Mouse (Mus musculus): Measurements from ENCODE around the gene Ldhd. TPM values are rescaled to one million over a fixed set of nuclear protein-coding genes. Genes with fewer than 3 reads are reported as not detected.

Gene Ldhd
- polyA plus RNA-seq, 1 experiment: 1.8 TPM

GRCm38 (mm10) chr8:111643264-111644141 lies 13.3 kb upstream of the Ldhd start, which contains the start of gene Zfp1:
Zfp1 (plus strand) TSS chr8:111643401.
- Histone ChIP-seq H3K27ac (ENCODE audit: insufficient read depth, low read length) (peak within 1 kb of the TSS; percentile 99), H3K4me1 (ENCODE audit: control insufficient read depth, insufficient read depth, insufficient read length) (peaks cover 13% of the 10 kb centered on the region; the same call in 1 of the 2 replicates), H3K27me3 (ENCODE audit: control insufficient read depth, insufficient read depth, low read length) (no peaks in the 10 kb centered on the region), H3K4me3 (ENCODE audit: extremely low read depth, insufficient read depth, insufficient read length) (peak within 1 kb of the TSS; percentile 90), H3K36me3 (ENCODE audit: control insufficient read depth, insufficient read depth, low read length) (no peaks in the 10 kb centered on the region)
- TF ChIP-seq POLR2A (IDR thresholded peaks at IDR 0.05; ENCODE audit: low read depth, low read length) (peak; percentile 45; the same call in 1 of the 2 replicates), CTCF (IDR thresholded peaks at IDR 0.05; ENCODE audit: extremely low read depth, insufficient read depth, insufficient read length, insufficient replicate concordance) (no peak)
- WGBS: under 1% methylated on average over 75 of the region's 75 CpGs
- DNase-seq (ENCODE audit: low read depth in 1 of 2, low spot score in 2 of 2): peak; percentile 87 to 88

- Histone ChIP-seq H3K27ac (ENCODE audit: insufficient read depth, low read length) (peak overlapping the region; percentile 44; the same call in 1 of the 2 replicates), H3K4me3 (ENCODE audit: extremely low read depth, insufficient read depth, insufficient read length) (peak overlapping the region; percentile 90), H3K36me3 (ENCODE audit: control insufficient read depth, insufficient read depth, low read length) (no peaks in the 10 kb centered on the region), H3K27me3 (ENCODE audit: control insufficient read depth, insufficient read depth, low read length) (no peaks in the 10 kb centered on the region), H3K4me1 (ENCODE audit: control insufficient read depth, insufficient read depth, insufficient read length) (peaks cover 13% of the 10 kb centered on the region; the same call in 1 of the 2 replicates)
- TF ChIP-seq CTCF (IDR thresholded peaks at IDR 0.05; ENCODE audit: extremely low read depth, insufficient read depth, insufficient read length, insufficient replicate concordance) (no peak), POLR2A (IDR thresholded peaks at IDR 0.05; ENCODE audit: low read depth, low read length) (no peak)
- DNase-seq (ENCODE audit: low read depth in 1 of 2, low spot score in 2 of 2): no peak
- 4% methylated on average over 5 of the region's 5 CpGs for WGBS
Measured at GRCm38 (mm10) chr8:111642939-111643263, 12.7 kb upstream of the Ldhd start.

GRCm38 (mm10) chr8:111642496-111642895 lies 12.3 kb upstream of the Ldhd start:
- H3K36me3 ChIP-seq (ENCODE audit: control insufficient read depth, insufficient read depth, low read length): no peaks in the 10 kb centered on the region
- 6% methylated on average over 5 of the region's 5 CpGs for WGBS
- TF ChIP-seq POLR2A (IDR thresholded peaks at IDR 0.05; ENCODE audit: low read depth, low read length): no peak
- TF ChIP-seq CTCF (IDR thresholded peaks at IDR 0.05; ENCODE audit: extremely low read depth, insufficient read depth, insufficient read length, insufficient replicate concordance): no peak
- no peak overlapping the region for H3K4me3 ChIP-seq (ENCODE audit: extremely low read depth, insufficient read depth, insufficient read length)
- no peaks in the 10 kb centered on the region for H3K27me3 ChIP-seq (ENCODE audit: control insufficient read depth, insufficient read depth, low read length)
- no peak for DNase-seq (ENCODE audit: low read depth in 1 of 2, low spot score in 2 of 2)
- H3K27ac ChIP-seq (ENCODE audit: insufficient read depth, low read length): peak overlapping the region; percentile 44; the same call in 1 of the 2 replicates
- H3K4me1 ChIP-seq (ENCODE audit: control insufficient read depth, insufficient read depth, insufficient read length): peaks cover 13% of the 10 kb centered on the region; the same call in 1 of the 2 replicates

GRCm38 (mm10) chr8:111641064-111641463 lies 10.9 kb upstream of the Ldhd start:
- DNase-seq (ENCODE audit: low read depth in 1 of 2, low spot score in 2 of 2): no peak
- Histone ChIP-seq H3K4me3 (ENCODE audit: extremely low read depth, insufficient read depth, insufficient read length) (no peak overlapping the region), H3K27ac (ENCODE audit: insufficient read depth, low read length) (no peak overlapping the region), H3K27me3 (ENCODE audit: control insufficient read depth, insufficient read depth, low read length) (no peaks in the 10 kb centered on the region), H3K4me1 (ENCODE audit: control insufficient read depth, insufficient read depth, insufficient read length) (peaks cover 13% of the 10 kb centered on the region; the same call in 1 of the 2 replicates), H3K36me3 (ENCODE audit: control insufficient read depth, insufficient read depth, low read length) (no peaks in the 10 kb centered on the region)
- 94% methylated on average over 2 of the region's 2 CpGs for WGBS
- no peak for TF ChIP-seq POLR2A (IDR thresholded peaks at IDR 0.05; ENCODE audit: low read depth, low read length)
- TF ChIP-seq CTCF (IDR thresholded peaks at IDR 0.05; ENCODE audit: extremely low read depth, insufficient read depth, insufficient read length, insufficient replicate concordance): no peak

GRCm38 (mm10) chr8:111638086-111638485 lies 7.9 kb upstream of the Ldhd start:
- DNase-seq (ENCODE audit: low read depth in 1 of 2, low spot score in 2 of 2): no peak
- H3K27me3 ChIP-seq (ENCODE audit: control insufficient read depth, insufficient read depth, low read length): no peaks in the 10 kb centered on the region
- no peak overlapping the region for H3K4me3 ChIP-seq (ENCODE audit: extremely low read depth, insufficient read depth, insufficient read length)
- H3K36me3 ChIP-seq (ENCODE audit: control insufficient read depth, insufficient read depth, low read length): no peaks in the 10 kb centered on the region
- TF ChIP-seq POLR2A (IDR thresholded peaks at IDR 0.05; ENCODE audit: low read depth, low read length) (no peak), CTCF (IDR thresholded peaks at IDR 0.05; ENCODE audit: extremely low read depth, insufficient read depth, insufficient read length, insufficient replicate concordance) (no peak)
- no peak overlapping the region for H3K27ac ChIP-seq (ENCODE audit: insufficient read depth, low read length)
- peaks cover 7% of the 10 kb centered on the region; the same call in 1 of the 2 replicates for H3K4me1 ChIP-seq (ENCODE audit: control insufficient read depth, insufficient read depth, insufficient read length)

GRCm38 (mm10) chr8:111632976-111633375 lies 2.8 kb upstream of the Ldhd start:
- WGBS: 95% methylated on average over 3 of the region's 3 CpGs
- H3K4me1 ChIP-seq (ENCODE audit: control insufficient read depth, insufficient read depth, insufficient read length): no peaks in the 10 kb centered on the region
- DNase-seq (ENCODE audit: low read depth in 1 of 2, low spot score in 2 of 2): no peak
- H3K27ac ChIP-seq (ENCODE audit: insufficient read depth, low read length): no peak overlapping the region
- no peak overlapping the region for H3K4me3 ChIP-seq (ENCODE audit: extremely low read depth, insufficient read depth, insufficient read length)
- TF ChIP-seq CTCF (IDR thresholded peaks at IDR 0.05; ENCODE audit: extremely low read depth, insufficient read depth, insufficient read length, insufficient replicate concordance) (no peak), POLR2A (IDR thresholded peaks at IDR 0.05; ENCODE audit: low read depth, low read length) (no peak)
- H3K36me3 ChIP-seq (ENCODE audit: control insufficient read depth, insufficient read depth, low read length): no peaks in the 10 kb centered on the region
- no peaks in the 10 kb centered on the region for H3K27me3 ChIP-seq (ENCODE audit: control insufficient read depth, insufficient read depth, low read length)

GRCm38 (mm10) chr8:111631589-111631988 lies 1.4 kb upstream of the Ldhd start:
- Histone ChIP-seq H3K36me3 (ENCODE audit: control insufficient read depth, insufficient read depth, low read length) (no peaks in the 10 kb centered on the region), H3K27me3 (ENCODE audit: control insufficient read depth, insufficient read depth, low read length) (no peaks in the 10 kb centered on the region), H3K27ac (ENCODE audit: insufficient read depth, low read length) (no peak overlapping the region), H3K4me3 (ENCODE audit: extremely low read depth, insufficient read depth, insufficient read length) (no peak overlapping the region), H3K4me1 (ENCODE audit: control insufficient read depth, insufficient read depth, insufficient read length) (no peaks in the 10 kb centered on the region)
- DNase-seq (ENCODE audit: low read depth in 1 of 2, low spot score in 2 of 2): no peak
- WGBS: 97% methylated on average over 8 of the region's 8 CpGs
- TF ChIP-seq CTCF (IDR thresholded peaks at IDR 0.05; ENCODE audit: extremely low read depth, insufficient read depth, insufficient read length, insufficient replicate concordance) (no peak), POLR2A (IDR thresholded peaks at IDR 0.05; ENCODE audit: low read depth, low read length) (no peak)

All from spleen, adult 2 months (tissue).